Mouse (Mus musculus) hematopoietic stem cell, adult 5-6 weeks (primary cell): ENCODE measurements at regions not wholly inside any gene's neighbourhood (a gene's known extent, or its start where the extent isn't known, plus 50 kb on each side); places are given as distances from the start of the nearest gene placed in this dataset.

Experiments used
- ATAC-seq, 2 experiments: fragments of 125-278 bp in 1 of 2; replicated peaks in 1 of 2; 2 replicates each; pipeline ENCODE4 v1.8.0; 2016 to 2017; ENCODE audit warnings: inconsistent platforms in 2 of 2, mild to moderate bottlenecking in 2 of 2, moderate number of reproducible peaks in 2 of 2, low read depth in 1 of 2, moderate TSS enrichment in 1 of 2; ENCODE audit not compliant: low FRiP score in 2 of 2, poor library complexity in 2 of 2, severe bottlenecking in 2 of 2, insufficient read depth in 1 of 2, low TSS enrichment in 1 of 2

GRCm38 (mm10) chr7:128834894-128835293 is 90.2 kb downstream of the Sec23ip start:
- no peak for ATAC-seq

GRCm38 (mm10) chr7:128836435-128836834 is 91.7 kb downstream of the Sec23ip start:
- ATAC-seq = no peak

GRCm38 (mm10) chr7:128842561-128842960 is 97.8 kb downstream of the Sec23ip start:
- ATAC-seq = no peak

- ATAC-seq = no peak
Observed at GRCm38 (mm10) chr7:128843576-128843975, 98.8 kb downstream of the Sec23ip start.

- no peak for ATAC-seq
Observed at GRCm38 (mm10) chr7:128849261-128849660, 104.5 kb downstream of the Sec23ip start.

- ATAC-seq = no peak
Observed at GRCm38 (mm10) chr7:128854193-128854592, 109.5 kb downstream of the Sec23ip start.

- no peak; a peak in 1 of 4 replicates for ATAC-seq
Observed at GRCm38 (mm10) chr7:128854690-128855343, 110.1 kb downstream of the Sec23ip start.

- ATAC-seq = peak; percentile 59 to 74; a peak in 3 of 4 replicates
Observed at GRCm38 (mm10) chr7:128860141-128860540, 115.4 kb downstream of the Sec23ip start.

GRCm38 (mm10) chr7:128860709-128861108 is 116.0 kb downstream of the Sec23ip start:
- ATAC-seq = no peak

- no peak for ATAC-seq
Observed at GRCm38 (mm10) chr7:128861376-128861775, 116.6 kb downstream of the Sec23ip start.

GRCm38 (mm10) chr7:128868799-128869198 is 124.1 kb downstream of the Sec23ip start:
- ATAC-seq = no peak

GRCm38 (mm10) chr7:128884015-128884414 is 139.3 kb downstream of the Sec23ip start:
- ATAC-seq = no peak

- no peak for ATAC-seq
Observed at GRCm38 (mm10) chr7:128885551-128885950, 140.8 kb downstream of the Sec23ip start.

- ATAC-seq = no peak
Observed at GRCm38 (mm10) chr7:128910134-128910533, 165.4 kb downstream of the Sec23ip start.

GRCm38 (mm10) chr7:128937976-128938730 is 193.4 kb downstream of the Sec23ip start:
- no peak for ATAC-seq

GRCm38 (mm10) chr7:128960575-128960974 is 215.8 kb downstream of the Sec23ip start:
- ATAC-seq = no peak

- ATAC-seq = no peak
Observed at GRCm38 (mm10) chr7:128979904-128980303, 235.2 kb downstream of the Sec23ip start.

GRCm38 (mm10) chr7:128980827-128981226 is 236.1 kb downstream of the Sec23ip start:
- no peak for ATAC-seq

GRCm38 (mm10) chr7:128998759-128999158 is 254.0 kb downstream of the Sec23ip start:
- no peak for ATAC-seq
